Mouse (Mus musculus) left cerebral cortex, postnatal 36 days (tissue): Measurements from ENCODE around the gene Tmed2. TPM values are rescaled to one million over a fixed set of nuclear protein-coding genes. Genes with fewer than 3 reads are reported as not detected.
A peak's percentile ranks its signal among the peaks of the same experiment; 100 is the strongest.
"Not testable (repeated sequence)": the region's sequence is repeated elsewhere in the genome, so short reads cannot be mapped to it uniquely, and the experiment has no call there.

Experiments
- DNase-seq, 2 experiments: peaks; one replicate each; pipeline ENCODE4 v3.0.0; 2021 to 2022; ENCODE audit warnings: low spot score in 2 of 2, mixed read lengths in 1 of 2
- intact Hi-C: fragments of 180-260 bp; cut with DNase I; formaldehyde crosslinking; loops from one replicate; pipeline ENCODE4 v1.15.1; 2025
- total RNA-seq, 2 experiments: library from RNA; stranded (reverse); gene quantifications; 2 replicates each; pipeline ENCODE4 v1.2.3; 2021

The Tmed2 gene
- total RNA-seq, 2 experiments from 2014 or later, result 97.9 to 98.5 TPM

GRCm38 (mm10) chr5:124552558-124553307 lies 12.2 kb downstream of the Tmed2 start, which contains the start of gene Ddx55:
Ddx55 (plus strand) TSS chr5:124552864.
- intact Hi-C loops, result no loop called here
- peak; percentile 90 to 92 for DNase-seq

- intact Hi-C loops, result no loop called here
- DNase-seq, result no peak
Measured at GRCm38 (mm10) chr5:124553607-124554006, 13.1 kb downstream of the Tmed2 start.

- DNase-seq, result no peak
- intact Hi-C loops, result no loop called here
Measured at GRCm38 (mm10) chr5:124555145-124555544, 14.7 kb downstream of the Tmed2 start.

GRCm38 (mm10) chr5:124571068-124571467 lies 30.6 kb downstream of the Tmed2 start:
- DNase-seq, result peak; percentile 59 to 77

GRCm38 (mm10) chr5:124575467-124575866 lies 35.0 kb downstream of the Tmed2 start:
- intact Hi-C loops, result no loop called here
- no peak for DNase-seq

More at GRCm38 (mm10) chr5:124571068-124571467, 30.6 kb downstream of the Tmed2 start:
- intact Hi-C loops, result no loop called here

- peak; percentile 94 to 97 for DNase-seq
- intact Hi-C loops, result no loop called here
Measured at GRCm38 (mm10) chr5:124578633-124579317, 38.3 kb downstream of the Tmed2 start, which contains the start of the genes Eif2b1 and Gtf2h3. Eif2b1 (minus strand) TSS chr5:124579131. Gtf2h3 (plus strand) TSS chr5:124579140.

GRCm38 (mm10) chr5:124582515-124582914 lies 42.0 kb downstream of the Tmed2 start:
- intact Hi-C loops, result no loop called here
- no peak for DNase-seq

GRCm38 (mm10) chr5:124592768-124593167 lies 52.3 kb downstream of the Tmed2 start:
- DNase-seq, result no peak
- intact Hi-C loops, result no loop called here

- intact Hi-C loops, result no loop called here
- peak; percentile 90 to 93 for DNase-seq
Measured at GRCm38 (mm10) chr5:124598224-124599174, 58.0 kb downstream of the Tmed2 start.

GRCm38 (mm10) chr5:124599726-124600125 lies 59.2 kb downstream of the Tmed2 start:
- intact Hi-C loops, DNase-seq: not testable (repeated sequence)

Other genes starting within 250 kb of the Tmed2 start
- 10 to 100 TPM; 19.6 to 23.8 TPM for gene Mphosph9, start 212.7 kb upstream of the Tmed2 start, total RNA-seq
- gene 2810006K23Rik, start 212.6 kb upstream of the Tmed2 start, total RNA-seq, result 10 to 100 TPM; 14.4 to 15.4 TPM
- 100 to 1,000 TPM; 142 to 165 TPM for gene Cdk2ap1, start 177.6 kb upstream of the Tmed2 start, total RNA-seq
- 100 to 1,000 TPM; 152 to 175 TPM for gene Sbno1, start 114.7 kb upstream of the Tmed2 start, total RNA-seq
- gene Kmt5a, start 100.8 kb upstream of the Tmed2 start, total RNA-seq, result 10 to 100 TPM; 55.1 to 67.8 TPM
- 10 to 100 TPM; 18.8 to 20.5 TPM for gene Rilpl2, start 62.3 kb upstream of the Tmed2 start, total RNA-seq
- 10 to 100 TPM; 22.7 to 28.0 TPM for gene Snrnp35, start 57.6 kb upstream of the Tmed2 start, total RNA-seq
- gene Rilpl1, start 9.3 kb upstream of the Tmed2 start, total RNA-seq, result 10 to 100 TPM; 65.9 to 97.7 TPM
- gene Ddx55, start 12.2 kb downstream of the Tmed2 start, total RNA-seq, result 10 to 100 TPM; 23.9 to 31.0 TPM
- 10 to 100 TPM; 37.6 to 37.9 TPM for gene Eif2b1, start 38.4 kb downstream of the Tmed2 start, total RNA-seq
- 10 to 100 TPM; 26.7 to 32.8 TPM for gene Gtf2h3, start 38.4 kb downstream of the Tmed2 start, total RNA-seq
- 10 to 100 TPM; 57.8 to 64.7 TPM for gene Atp6v0a2, start 87.9 kb downstream of the Tmed2 start, total RNA-seq
- under 1 TPM; 0.25 to 0.57 TPM for gene Dnah10, start 184.4 kb downstream of the Tmed2 start, total RNA-seq